Mouse (Mus musculus) spleen, adult 2 months (tissue): Measurements from ENCODE around the gene Sh2b1. TPM values are rescaled to one million over a fixed set of nuclear protein-coding genes. Genes with fewer than 3 reads are reported as not detected.

Experiments
- DNase-seq, 2 experiments: peaks; one replicate each; pipeline versions ENCODE4 v3.0.0 to v3.0.0-alpha.2; 2012 to 2021; ENCODE audit warnings: low spot score in 2 of 2, low read depth in 1 of 2
- H3K27ac ChIP-seq: fragments of 200-500 bp; 2 replicates; pipeline ENCODE4 v1.5.1; 2012; ENCODE audit warnings: low read length, inconsistent platforms; ENCODE audit not compliant: insufficient read depth
- H3K27me3 ChIP-seq: fragments of 200-500 bp; 2 replicates; pipeline ENCODE4 v1.6.1; 2012; ENCODE audit warnings: mild to moderate bottlenecking, moderate library complexity, low read length, inconsistent platforms; ENCODE audit not compliant: control insufficient read depth, insufficient read depth
- H3K36me3 ChIP-seq: fragments of 200-500 bp; 2 replicates; pipeline ENCODE4 v1.6.1; 2012; ENCODE audit warnings: mild to moderate bottlenecking, low read length, inconsistent platforms; ENCODE audit not compliant: control insufficient read depth, insufficient read depth
- H3K4me1 ChIP-seq: fragments of 200-500 bp; 2 replicates; pipeline ENCODE4 v1.6.1; 2011; ENCODE audit warnings: inconsistent platforms; ENCODE audit not compliant: control insufficient read depth, insufficient read depth, insufficient read length
- H3K4me3 ChIP-seq: fragments of 200-500 bp; 2 replicates; pipeline ENCODE4 v1.5.1; 2011; ENCODE audit warnings: mild to moderate bottlenecking, inconsistent platforms; ENCODE audit not compliant: insufficient read depth, insufficient read length; ENCODE audit errors: extremely low read depth
- CTCF ChIP-seq: fragments of 200-500 bp; IDR thresholded peaks from 2 replicates; pipeline ENCODE4 v1.5.1; 2011; ENCODE audit warnings: mild to moderate bottlenecking, inconsistent platforms; ENCODE audit not compliant: insufficient read depth, insufficient read length, insufficient replicate concordance; ENCODE audit errors: extremely low read depth
- POLR2A ChIP-seq: fragments of 200-500 bp; IDR thresholded peaks from 2 replicates; pipeline ENCODE4 v1.6.1; 2011; ENCODE audit warnings: low read depth, low read length, inconsistent platforms
- WGBS: fragments of 180-500 bp; shearing (Covaris S2); methylation state at CpG from one replicate; pipeline ENCODE4 v1.1.7; 2018; 5-methylcytosine and 5-hydroxymethylcytosine counted together
- polyA plus RNA-seq: library from polyadenylated mRNA; depleted of rRNA; stranded (reverse); fragments of >200 nt; gene quantifications from 2 replicates; pipeline ENCODE4 v1.2.3, GENCODE M21; 2012

Gene Sh2b1
- polyA plus RNA-seq, 1 experiment: 53.4 TPM

DNA sequence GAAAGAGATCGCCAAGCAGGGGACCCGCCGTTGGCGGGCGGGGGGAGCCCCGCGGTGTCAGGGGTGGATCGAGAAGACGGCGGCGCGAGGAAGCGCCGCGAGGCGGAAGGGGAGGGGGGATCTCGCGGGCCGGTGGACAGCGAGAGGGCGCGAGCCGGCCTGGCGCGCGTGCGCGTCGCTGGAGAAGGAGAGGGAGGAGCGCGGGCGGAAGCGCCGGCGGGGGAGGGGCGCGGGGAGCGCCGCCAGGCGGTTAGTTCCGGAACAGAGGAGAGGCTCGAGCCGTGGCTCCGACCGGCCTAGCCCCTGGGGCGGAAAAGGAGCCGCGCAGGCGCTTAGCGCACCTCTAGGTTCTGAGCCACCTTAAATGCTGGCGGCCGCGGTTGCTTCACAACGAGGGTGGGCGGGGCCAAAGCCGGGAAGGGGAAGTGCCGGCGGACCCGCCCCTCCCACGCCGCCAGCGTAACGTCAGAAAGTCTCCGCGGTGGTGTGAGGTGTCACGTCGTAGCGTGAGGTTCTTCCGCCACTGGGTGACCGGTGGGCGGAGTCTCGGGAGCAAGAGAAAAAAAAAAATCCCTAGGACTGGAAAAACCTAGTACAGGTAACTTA lies 28.2 kb upstream of the Sh2b1 start, which contains the start of gene Atxn2l:
TSS of gene Atxn2l (minus strand) at position 165 of the 606 bp plus-strand sequence.
- peaks cover 18% of the 10 kb centered on the region for H3K36me3 ChIP-seq
- DNase-seq: peak; percentile 97
- TF ChIP-seq POLR2A: peak; percentile 51; the same call in 1 of the 2 replicates
- TF ChIP-seq CTCF: peak; percentile 55
- H3K27me3 ChIP-seq: no peaks in the 10 kb centered on the region
- H3K4me3 ChIP-seq: peak within 1 kb of the TSS; percentile 99
- WGBS: under 1% methylated on average over 53 of the region's 72 CpGs
- no peaks in the 10 kb centered on the region for H3K4me1 ChIP-seq
- H3K27ac ChIP-seq: peak within 1 kb of the TSS; percentile 95

DNA sequence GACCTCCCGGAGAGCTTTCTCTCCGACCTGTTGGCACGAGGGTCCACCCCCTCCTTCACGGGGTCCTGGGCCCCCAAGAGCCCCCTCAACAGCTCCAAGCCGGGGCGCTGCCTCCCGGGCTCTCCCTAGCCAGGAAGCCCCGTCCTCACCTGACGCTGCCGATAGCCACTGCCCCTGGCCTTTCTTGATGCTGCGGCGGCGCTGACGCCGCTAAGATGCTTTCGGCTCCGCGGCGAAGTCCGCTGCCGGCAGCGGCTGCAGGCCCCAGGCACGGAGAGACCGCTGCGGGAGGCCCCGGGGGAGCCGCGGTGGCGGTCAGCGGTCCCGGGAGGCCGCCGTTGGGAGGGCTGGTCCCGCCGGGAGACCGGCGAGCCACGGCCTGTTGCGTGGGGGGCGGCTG lies 27.5 kb upstream of the Sh2b1 start:
- no peak for DNase-seq
- H3K27me3 ChIP-seq: no peaks in the 10 kb centered on the region
- TF ChIP-seq CTCF (no peak), POLR2A (no peak)
- H3K4me3 ChIP-seq: peak overlapping the region; percentile 99
- peak overlapping the region; percentile 95 for H3K27ac ChIP-seq
- WGBS: under 1% methylated on average over 40 of the region's 40 CpGs
- peaks cover 23% of the 10 kb centered on the region for H3K36me3 ChIP-seq
- no peaks in the 10 kb centered on the region for H3K4me1 ChIP-seq

- Histone ChIP-seq H3K4me3 (peak overlapping the region; percentile 99), H3K27me3 (no peaks in the 10 kb centered on the region), H3K27ac (peak overlapping the region; percentile 96), H3K36me3 (peaks cover 29% of the 10 kb centered on the region), H3K4me1 (no peaks in the 10 kb centered on the region)
- peak; percentile 26 for TF ChIP-seq POLR2A
- TF ChIP-seq CTCF: no peak
- under 1% methylated on average over 54 of the region's 57 CpGs for WGBS
- DNase-seq: peak; percentile 65 to 86
Measured at GRCm38 (mm10) chr7:126502023-126502741, 27.0 kb upstream of the Sh2b1 start.

DNA sequence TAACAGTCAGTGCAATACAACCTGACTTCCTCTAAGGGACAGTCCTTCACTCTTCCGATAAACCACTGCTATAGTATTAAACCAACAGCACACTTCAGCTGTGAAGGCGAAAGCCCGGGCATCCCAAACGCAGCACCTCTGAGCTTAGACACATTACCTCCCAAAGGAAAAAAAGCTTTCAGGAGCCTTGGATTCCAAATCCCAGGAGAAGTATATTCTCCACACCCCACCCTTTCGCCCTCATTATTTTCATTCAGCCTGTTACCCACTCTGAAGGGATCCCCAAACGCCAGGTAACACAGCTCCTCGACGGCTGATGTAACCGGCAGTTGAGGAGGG lies 26.4 kb upstream of the Sh2b1 start:
- WGBS: 3% methylated on average over 9 of the region's 9 CpGs
- Histone ChIP-seq H3K4me1 (no peaks in the 10 kb centered on the region), H3K27me3 (no peaks in the 10 kb centered on the region), H3K4me3 (peak overlapping the region; percentile 99), H3K27ac (peak overlapping the region; percentile 96), H3K36me3 (peaks cover 33% of the 10 kb centered on the region)
- no peak for DNase-seq
- TF ChIP-seq CTCF: no peak
- TF ChIP-seq POLR2A: no peak

GRCm38 (mm10) chr7:126499416-126499815 lies 24.2 kb upstream of the Sh2b1 start:
- DNase-seq: no peak
- H3K27ac ChIP-seq: no peak overlapping the region
- no peaks in the 10 kb centered on the region for H3K4me1 ChIP-seq
- H3K4me3 ChIP-seq: no peak overlapping the region
- no peaks in the 10 kb centered on the region for H3K27me3 ChIP-seq
- H3K36me3 ChIP-seq: peaks cover 52% of the 10 kb centered on the region
- no peak for TF ChIP-seq POLR2A
- no peak for TF ChIP-seq CTCF
- WGBS: 95% methylated on average over 7 of the region's 7 CpGs

- no peaks in the 10 kb centered on the region for H3K27me3 ChIP-seq
- DNase-seq: no peak
- no peak overlapping the region for H3K27ac ChIP-seq
- no peaks in the 10 kb centered on the region for H3K4me1 ChIP-seq
- no peak for TF ChIP-seq POLR2A
- TF ChIP-seq CTCF: no peak
- H3K4me3 ChIP-seq: no peak overlapping the region
- WGBS: 96% methylated on average over 12 of the region's 12 CpGs
- H3K36me3 ChIP-seq: peaks cover 66% of the 10 kb centered on the region
Measured at GRCm38 (mm10) chr7:126497966-126498365, 22.7 kb upstream of the Sh2b1 start.

DNA sequence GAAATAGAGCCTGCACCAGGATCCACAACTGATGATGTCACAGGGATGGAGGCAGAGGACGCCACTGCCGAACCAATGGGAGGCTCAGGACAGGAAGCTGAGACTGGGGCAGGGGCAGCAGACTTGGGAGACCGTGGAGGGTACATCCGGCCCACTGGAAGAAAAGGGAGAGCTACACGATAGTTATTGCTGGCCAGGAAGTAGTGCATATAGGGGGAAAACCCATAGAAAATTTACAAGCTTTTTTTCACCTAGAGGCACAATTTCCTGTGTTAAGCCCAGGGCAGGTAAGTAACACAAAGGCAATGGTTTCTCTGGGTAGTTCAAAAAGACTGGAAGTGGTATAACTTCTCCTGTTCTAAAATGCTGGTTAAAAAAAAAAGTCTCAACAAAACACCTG lies 21.3 kb upstream of the Sh2b1 start:
- Histone ChIP-seq H3K27me3 (no peaks in the 10 kb centered on the region), H3K4me1 (no peaks in the 10 kb centered on the region), H3K4me3 (no peak overlapping the region), H3K27ac (0 out of 2 replicates have a peak overlapping the region, but pooled peaks have one; percentile 23), H3K36me3 (peaks cover 78% of the 10 kb centered on the region)
- WGBS: 87% methylated on average over 5 of the region's 5 CpGs
- TF ChIP-seq CTCF: no peak
- TF ChIP-seq POLR2A: no peak
- no peak for DNase-seq
